Mouse (Mus musculus): ENCODE data around the gene Esx1.

The Esx1 gene

GRCm38 (mm10) chrX:137121718-137122117 is at the start of gene Esx1:
Gene Esx1, minus strand, starts transcription at chrX:137122083.
- no peak for DNase-seq (ENCODE audit: low read depth, low spot score)

- no peak for DNase-seq (ENCODE audit: low read depth, low spot score)
These were observed 48.1 kb upstream of the Esx1 start for GRCm38 (mm10) chrX:137170021-137170420.

- no peak for DNase-seq (ENCODE audit: low read depth, low spot score)
These were observed 45.8 kb upstream of the Esx1 start for GRCm38 (mm10) chrX:137167658-137168057.

- DNase-seq (ENCODE audit: low read depth, low spot score), result no peak
These were observed 43.7 kb upstream of the Esx1 start for GRCm38 (mm10) chrX:137165621-137166020.

GRCm38 (mm10) chrX:137162700-137163099 is 40.8 kb upstream of the Esx1 start:
- no peak for DNase-seq (ENCODE audit: low read depth, low spot score)

GRCm38 (mm10) chrX:137160971-137161370 is 39.1 kb upstream of the Esx1 start:
- DNase-seq (ENCODE audit: low read depth, low spot score), result no peak

- DNase-seq (ENCODE audit: low read depth, low spot score), result no peak
These were observed 27.2 kb upstream of the Esx1 start for GRCm38 (mm10) chrX:137149050-137149449.

- no peak for DNase-seq (ENCODE audit: low read depth, low spot score)
These were observed 22.8 kb upstream of the Esx1 start for GRCm38 (mm10) chrX:137144674-137145073.

GRCm38 (mm10) chrX:137143726-137144125 is 21.8 kb upstream of the Esx1 start:
- no peak for DNase-seq (ENCODE audit: low read depth, low spot score)

GRCm38 (mm10) chrX:137142546-137142945 is 20.7 kb upstream of the Esx1 start:
- DNase-seq (ENCODE audit: low read depth, low spot score), result no peak

GRCm38 (mm10) chrX:137141669-137142068 is 19.8 kb upstream of the Esx1 start:
- DNase-seq (ENCODE audit: low read depth, low spot score), result peak; percentile 34

- no peak for DNase-seq (ENCODE audit: low read depth, low spot score)
These were observed 5.7 kb upstream of the Esx1 start for GRCm38 (mm10) chrX:137127542-137127941.

- DNase-seq (ENCODE audit: low read depth, low spot score), result no peak
These were observed 2.0 kb downstream of the Esx1 start for GRCm38 (mm10) chrX:137119675-137120423.

- DNase-seq (ENCODE audit: low read depth, low spot score), result no peak
These were observed 3.7 kb downstream of the Esx1 start for GRCm38 (mm10) chrX:137118097-137118746.

- DNase-seq (ENCODE audit: low read depth, low spot score), result no peak
These were observed 15.4 kb downstream of the Esx1 start for GRCm38 (mm10) chrX:137106498-137106897.

GRCm38 (mm10) chrX:137104531-137104930 is 17.4 kb downstream of the Esx1 start:
- DNase-seq (ENCODE audit: low read depth, low spot score), result no peak
